Mouse (Mus musculus): ENCODE results near the gene Gata2.

GRCm38 (mm10) chr6:88221968-88222367, 28.3 kb downstream of the Gata2 start, which contains the start of gene Dnajb8:
- TF ChIP-seq CTCF (IDR thresholded peaks at IDR 0.05; ENCODE audit: low read depth) (no peak), EP300 (optimal IDR thresholded peaks at IDR 0.05) (no peak)

All from stomach, postnatal 0 days (tissue).